Mouse (Mus musculus) embryonic facial prominence, embryonic 12.5 days (tissue): ENCODE results near the gene Bank1. TPM values are rescaled to one million over a fixed set of nuclear protein-coding genes. Genes with fewer than 3 reads are reported as not detected.
"Not testable (repeated sequence)": the region's sequence is repeated elsewhere in the genome, so short reads cannot be mapped to it uniquely, and the experiment has no call there.

Source experiments
- ATAC-seq: fragments of 200-750 bp; cut with Nextera tagmentation; 2 replicates; pipeline ENCODE4 v1.8.0; 2017; ENCODE audit not compliant: insufficient number of reproducible peaks, insufficient read depth, low FRiP score, low TSS enrichment
- H3K27ac ChIP-seq: fragments of 300-500 bp; sonication (generic); 2 replicates; pipeline ENCODE4 v1.5.1; 2016; ENCODE audit warnings: mild to moderate bottlenecking
- H3K27me3 ChIP-seq: fragments of 300-500 bp; sonication (generic); 2 replicates; pipeline ENCODE4 v1.6.1; 2016; ENCODE audit warnings: mild to moderate bottlenecking, moderate library complexity
- H3K36me3 ChIP-seq: fragments of 300-500 bp; sonication (generic); 2 replicates; pipeline ENCODE4 v1.6.1; 2016; ENCODE audit warnings: mild to moderate bottlenecking
- H3K4me1 ChIP-seq: fragments of 300-500 bp; sonication (generic); 2 replicates; pipeline ENCODE4 v1.6.1; 2016
- H3K4me2 ChIP-seq: fragments of 300-500 bp; sonication (generic); replicated peaks from 2 replicates; pipeline ENCODE4 v1.6.1; 2016; ENCODE audit warnings: mild to moderate bottlenecking, moderate library complexity
- H3K4me3 ChIP-seq: fragments of 300-500 bp; sonication (generic); 2 replicates; pipeline ENCODE4 v1.5.1; 2016; ENCODE audit warnings: mild to moderate bottlenecking
- H3K9ac ChIP-seq: fragments of 300-500 bp; sonication (generic); 2 replicates; pipeline ENCODE4 v1.6.1; 2016; ENCODE audit warnings: mild to moderate bottlenecking, moderate library complexity
- H3K9me3 ChIP-seq: fragments of 300-500 bp; sonication (generic); 2 replicates; pipeline ENCODE4 v1.6.1; 2016; ENCODE audit warnings: mild to moderate bottlenecking, moderate library complexity
- WGBS: fragments of 180-500 bp; shearing (Covaris S2); methylation state at CpG from one replicate; pipeline ENCODE4 v1.1.7; 2016; 5-methylcytosine and 5-hydroxymethylcytosine counted together
- polyA plus RNA-seq: library from polyadenylated mRNA; unstranded; fragments of >200 nt; fragmentation: Nextera tagmentation; extraction: Ambion mirVana; gene quantifications from 2 replicates; pipeline ENCODE4 v1.2.1, GENCODE M21; 2016

The Bank1 gene
- 0.31 and 0.65 TPM in 2 replicates for polyA plus RNA-seq

GRCm38 (mm10) chr3:136325783-136326182 lies at the start of gene Bank1:
Gene Bank1 (minus strand): TSS chr3:136326066.
- Histone ChIP-seq H3K4me3 (no peak within 1 kb of the TSS), H3K9me3 (no peaks in the 10 kb centered on the region), H3K4me1 (no peaks in the 10 kb centered on the region), H3K9ac (no peak within 1 kb of the TSS), H3K27me3 (no peaks in the 10 kb centered on the region), H3K27ac (no peak within 1 kb of the TSS), H3K36me3 (no peaks in the 10 kb centered on the region), H3K4me2 (no peak within 1 kb of the TSS)
- ATAC-seq = no peak
- WGBS = 53% methylated on average over 5 of the region's 5 CpGs

GRCm38 (mm10) chr3:136369916-136370315 lies 44.0 kb upstream of the Bank1 start:
- no peaks in the 10 kb centered on the region for H3K27me3 ChIP-seq
- no peaks in the 10 kb centered on the region for H3K9me3 ChIP-seq
- ATAC-seq = no peak
- 79% methylated on average over 11 of the region's 11 CpGs for WGBS
- no peak overlapping the region for H3K9ac ChIP-seq
- H3K36me3 ChIP-seq = no peaks in the 10 kb centered on the region
- H3K27ac ChIP-seq = no peak overlapping the region
- H3K4me1 ChIP-seq = no peaks in the 10 kb centered on the region
- H3K4me2 ChIP-seq = no peak overlapping the region
- no peak overlapping the region for H3K4me3 ChIP-seq

- WGBS = 82% methylated on average over 9 of the region's 9 CpGs
Observed at GRCm38 (mm10) chr3:136369466-136369865, 43.6 kb upstream of the Bank1 start.

GRCm38 (mm10) chr3:136368505-136368999 lies 42.7 kb upstream of the Bank1 start:
- WGBS = 84% methylated on average over 4 of the region's 4 CpGs
- H3K9ac ChIP-seq = no peak overlapping the region
- no peak overlapping the region for H3K4me2 ChIP-seq
- no peaks in the 10 kb centered on the region for H3K36me3 ChIP-seq
- H3K9me3 ChIP-seq = no peaks in the 10 kb centered on the region
- ATAC-seq = no peak
- H3K4me3 ChIP-seq = no peak overlapping the region
- H3K27ac ChIP-seq = no peak overlapping the region
- H3K4me1 ChIP-seq = no peaks in the 10 kb centered on the region
- no peaks in the 10 kb centered on the region for H3K27me3 ChIP-seq

More at GRCm38 (mm10) chr3:136369466-136369865, 43.6 kb upstream of the Bank1 start:
- ATAC-seq = no peak
- no peak overlapping the region for H3K9ac ChIP-seq
- no peaks in the 10 kb centered on the region for H3K4me1 ChIP-seq
- H3K9me3 ChIP-seq = no peaks in the 10 kb centered on the region
- H3K4me3 ChIP-seq = no peak overlapping the region
- H3K27ac ChIP-seq = no peak overlapping the region
- H3K27me3 ChIP-seq = no peaks in the 10 kb centered on the region
- no peak overlapping the region for H3K4me2 ChIP-seq
- no peaks in the 10 kb centered on the region for H3K36me3 ChIP-seq

GRCm38 (mm10) chr3:136349690-136350089 lies 23.8 kb upstream of the Bank1 start:
- Histone ChIP-seq H3K36me3 (no peaks in the 10 kb centered on the region), H3K9me3 (no peaks in the 10 kb centered on the region), H3K4me3 (no peak overlapping the region), H3K27ac (no peak overlapping the region), H3K4me1 (no peaks in the 10 kb centered on the region), H3K9ac (no peak overlapping the region), H3K27me3 (no peaks in the 10 kb centered on the region), H3K4me2 (no peak overlapping the region)
- no peak for ATAC-seq
- WGBS = 87% methylated on average over 7 of the region's 7 CpGs

GRCm38 (mm10) chr3:136348611-136349010 lies 22.7 kb upstream of the Bank1 start:
- H3K27ac ChIP-seq = no peak overlapping the region
- no peak overlapping the region for H3K9ac ChIP-seq
- H3K4me2 ChIP-seq = no peak overlapping the region
- no peaks in the 10 kb centered on the region for H3K4me1 ChIP-seq
- no peaks in the 10 kb centered on the region for H3K36me3 ChIP-seq
- H3K27me3 ChIP-seq = no peaks in the 10 kb centered on the region
- H3K4me3 ChIP-seq = no peak overlapping the region
- 50% methylated on average over 1 of the region's 1 CpGs for WGBS
- no peaks in the 10 kb centered on the region for H3K9me3 ChIP-seq
- ATAC-seq = no peak

- Histone ChIP-seq H3K9ac (no peak overlapping the region), H3K4me3 (no peak overlapping the region), H3K4me2 (no peak overlapping the region), H3K36me3 (no peaks in the 10 kb centered on the region), H3K9me3 (no peaks in the 10 kb centered on the region), H3K27me3 (no peaks in the 10 kb centered on the region), H3K27ac (no peak overlapping the region), H3K4me1 (no peaks in the 10 kb centered on the region)
- WGBS = 76% methylated on average over 1 of the region's 1 CpGs
- no peak for ATAC-seq
Observed at GRCm38 (mm10) chr3:136347277-136347676, 21.4 kb upstream of the Bank1 start.

GRCm38 (mm10) chr3:136341911-136342310 lies 16.0 kb upstream of the Bank1 start:
- Histone ChIP-seq H3K27me3 (no peaks in the 10 kb centered on the region), H3K9me3 (no peaks in the 10 kb centered on the region), H3K4me1 (no peaks in the 10 kb centered on the region), H3K9ac (no peak overlapping the region), H3K36me3 (no peaks in the 10 kb centered on the region), H3K27ac (no peak overlapping the region), H3K4me2 (no peak overlapping the region), H3K4me3 (no peak overlapping the region)
- WGBS = 89% methylated on average over 2 of the region's 2 CpGs
- ATAC-seq = no peak

- Histone ChIP-seq H3K27ac (no peak overlapping the region), H3K4me2 (no peak overlapping the region), H3K4me3 (no peak overlapping the region), H3K9me3 (no peaks in the 10 kb centered on the region), H3K4me1 (no peaks in the 10 kb centered on the region), H3K36me3 (no peaks in the 10 kb centered on the region), H3K27me3 (no peaks in the 10 kb centered on the region), H3K9ac (no peak overlapping the region)
- 69% methylated on average over 2 of the region's 2 CpGs for WGBS
- no peak for ATAC-seq
Observed at GRCm38 (mm10) chr3:136339896-136340295, 14.0 kb upstream of the Bank1 start.

GRCm38 (mm10) chr3:136331135-136331534 lies 5.3 kb upstream of the Bank1 start:
- Histone ChIP-seq H3K27ac (no peak overlapping the region), H3K4me3 (no peak overlapping the region), H3K36me3 (no peaks in the 10 kb centered on the region), H3K27me3 (no peaks in the 10 kb centered on the region), H3K4me2 (no peak overlapping the region), H3K9me3 (no peaks in the 10 kb centered on the region), H3K9ac (no peak overlapping the region), H3K4me1 (no peaks in the 10 kb centered on the region)
- WGBS = 81% methylated on average over 2 of the region's 2 CpGs
- no peak for ATAC-seq

- H3K4me3 ChIP-seq = no peak overlapping the region
- H3K9ac ChIP-seq = no peak overlapping the region
- no peaks in the 10 kb centered on the region for H3K4me1 ChIP-seq
- no peaks in the 10 kb centered on the region for H3K36me3 ChIP-seq
- ATAC-seq = no peak
- H3K27me3 ChIP-seq = no peaks in the 10 kb centered on the region
- H3K9me3 ChIP-seq = no peaks in the 10 kb centered on the region
- H3K27ac ChIP-seq = no peak overlapping the region
- H3K4me2 ChIP-seq = no peak overlapping the region
Observed at GRCm38 (mm10) chr3:136330043-136330442, 4.2 kb upstream of the Bank1 start.

- H3K27ac ChIP-seq = no peak overlapping the region
Observed at GRCm38 (mm10) chr3:136329133-136329532, 3.3 kb upstream of the Bank1 start.

GRCm38 (mm10) chr3:136324716-136325115 lies 1.1 kb downstream of the Bank1 start:
- not testable (repeated sequence) for H3K9me3 ChIP-seq, ATAC-seq
- 93% methylated on average over 6 of the region's 6 CpGs for WGBS

More at GRCm38 (mm10) chr3:136329133-136329532, 3.3 kb upstream of the Bank1 start:
- Histone ChIP-seq H3K27me3 (no peaks in the 10 kb centered on the region), H3K4me1 (no peaks in the 10 kb centered on the region), H3K9me3 (no peaks in the 10 kb centered on the region), H3K4me2 (no peak overlapping the region), H3K36me3 (no peaks in the 10 kb centered on the region), H3K4me3 (no peak overlapping the region), H3K9ac (no peak overlapping the region)
- 48% methylated on average over 6 of the region's 6 CpGs for WGBS
- no peak for ATAC-seq

More at GRCm38 (mm10) chr3:136324716-136325115, 1.1 kb downstream of the Bank1 start:
- not testable (repeated sequence) for H3K27me3 ChIP-seq, H3K36me3 ChIP-seq, H3K9ac ChIP-seq, H3K4me3 ChIP-seq, H3K27ac ChIP-seq, H3K4me1 ChIP-seq, H3K4me2 ChIP-seq
